Mouse (Mus musculus): ENCODE data around the gene Krt34.
A peak's percentile ranks its signal among the peaks of the same experiment; 100 is the strongest.

Krt34 gene

GRCm38 (mm10) chr11:100041454-100041853 lies at the start of gene Krt34:
Krt34 (minus strand) TSS chr11:100041554.
- DNase-seq (ENCODE audit: inconsistent ontology term), result no peak

GRCm38 (mm10) chr11:100088378-100089025 lies 47.1 kb upstream of the Krt34 start:
- no peak for DNase-seq (ENCODE audit: inconsistent ontology term)

- DNase-seq (ENCODE audit: inconsistent ontology term), result no peak
These were observed 46.5 kb upstream of the Krt34 start, which contains the start of gene Krt32 for GRCm38 (mm10) chr11:100087861-100088260. Krt32 (minus strand) TSS chr11:100088226.

- DNase-seq (ENCODE audit: inconsistent ontology term), result no peak
These were observed 32.5 kb upstream of the Krt34 start for GRCm38 (mm10) chr11:100073873-100074272.

GRCm38 (mm10) chr11:100067293-100068036 lies 26.1 kb upstream of the Krt34 start:
- DNase-seq (ENCODE audit: inconsistent ontology term), result peak; percentile 12

- peak; percentile 91 for DNase-seq (ENCODE audit: inconsistent ontology term)
These were observed 25.1 kb upstream of the Krt34 start for GRCm38 (mm10) chr11:100066236-100067010.

GRCm38 (mm10) chr11:100058875-100059274 lies 17.5 kb upstream of the Krt34 start:
- DNase-seq (ENCODE audit: inconsistent ontology term), result no peak

GRCm38 (mm10) chr11:100055686-100056655 lies 14.6 kb upstream of the Krt34 start:
- DNase-seq (ENCODE audit: inconsistent ontology term), result peak; percentile 81

- DNase-seq (ENCODE audit: inconsistent ontology term), result no peak
These were observed 9.1 kb upstream of the Krt34 start, which contains the start of gene Krt31 for GRCm38 (mm10) chr11:100050451-100050850. Krt31 (minus strand) TSS chr11:100050551.

- DNase-seq (ENCODE audit: inconsistent ontology term), result no peak
These were observed 5.8 kb upstream of the Krt34 start for GRCm38 (mm10) chr11:100047193-100047592.

GRCm38 (mm10) chr11:100046303-100046866 lies 5.0 kb upstream of the Krt34 start:
- DNase-seq (ENCODE audit: inconsistent ontology term), result peak; percentile 23

- DNase-seq (ENCODE audit: inconsistent ontology term), result no peak
These were observed 11.6 kb downstream of the Krt34 start, which contains the start of gene Krt33b for GRCm38 (mm10) chr11:100029768-100030167. Krt33b (minus strand) TSS chr11:100029868.

GRCm38 (mm10) chr11:100021438-100021837 lies 19.9 kb downstream of the Krt34 start:
- DNase-seq (ENCODE audit: inconsistent ontology term), result no peak

- DNase-seq (ENCODE audit: inconsistent ontology term), result no peak
These were observed 21.9 kb downstream of the Krt34 start for GRCm38 (mm10) chr11:100019466-100019865.

- DNase-seq (ENCODE audit: inconsistent ontology term), result no peak
These were observed 25.2 kb downstream of the Krt34 start, which contains the start of gene Krt33a for GRCm38 (mm10) chr11:100016112-100016511. Krt33a (minus strand) TSS chr11:100016212.

- DNase-seq (ENCODE audit: inconsistent ontology term), result peak; percentile 64
These were observed 27.6 kb downstream of the Krt34 start for GRCm38 (mm10) chr11:100013691-100014171.

- no peak for DNase-seq (ENCODE audit: inconsistent ontology term)
These were observed 30.7 kb downstream of the Krt34 start for GRCm38 (mm10) chr11:100010682-100011081.

- no peak for DNase-seq (ENCODE audit: inconsistent ontology term)
These were observed 33.0 kb downstream of the Krt34 start for GRCm38 (mm10) chr11:100008336-100008735.

- no peak for DNase-seq (ENCODE audit: inconsistent ontology term)
These were observed 34.7 kb downstream of the Krt34 start for GRCm38 (mm10) chr11:100006624-100007023.

- no peak for DNase-seq (ENCODE audit: inconsistent ontology term)
These were observed 35.4 kb downstream of the Krt34 start for GRCm38 (mm10) chr11:100005905-100006304.
